Mouse (Mus musculus) limb, embryonic 14.5 days (tissue): ENCODE data around the gene Mb. TPM values are rescaled to one million over a fixed set of nuclear protein-coding genes. Genes with fewer than 3 reads are reported as not detected.

Experiments used
- ATAC-seq: fragments of 200-750 bp; cut with Nextera tagmentation; 2 replicates; pipeline ENCODE4 v1.8.0; 2017; ENCODE audit warnings: low read depth, moderate number of reproducible peaks, moderate TSS enrichment; ENCODE audit not compliant: low FRiP score
- DNase-seq: peaks from one replicate; pipeline ENCODE4 v3.0.0-alpha.2; 2015; ENCODE audit warnings: low spot score
- H3K27ac ChIP-seq: fragments of 300-500 bp; sonication (generic); replicated peaks from 2 replicates; pipeline ENCODE4 v1.5.1; 2014; ENCODE audit warnings: low read depth, mild to moderate bottlenecking, low read length, moderate library complexity, mixed read lengths
- H3K27me3 ChIP-seq: fragments of 300-500 bp; sonication (generic); 2 replicates; pipeline ENCODE4 v1.6.1; 2014; ENCODE audit warnings: low read length, mixed read lengths; ENCODE audit not compliant: control insufficient read depth, insufficient read depth
- H3K36me3 ChIP-seq: fragments of 300-500 bp; sonication (generic); 2 replicates; pipeline ENCODE4 v1.6.1; 2014; ENCODE audit warnings: mild to moderate bottlenecking, low read length, moderate library complexity, mixed read lengths; ENCODE audit not compliant: control insufficient read depth, insufficient read depth
- H3K4me1 ChIP-seq: fragments of 300-500 bp; sonication (generic); 2 replicates; pipeline ENCODE4 v1.6.1; 2014; ENCODE audit warnings: antibody characterized with exemption, low read length, mixed read lengths; ENCODE audit not compliant: control insufficient read depth, insufficient read depth
- H3K4me2 ChIP-seq: fragments of 300-500 bp; sonication (generic); replicated peaks from 2 replicates; pipeline ENCODE4 v1.6.1; 2014; ENCODE audit warnings: low read depth, mild to moderate bottlenecking, low read length, moderate library complexity; ENCODE audit not compliant: severe bottlenecking
- H3K4me3 ChIP-seq: fragments of 300-500 bp; sonication (generic); replicated peaks from 2 replicates; pipeline ENCODE4 v1.5.1; 2014; ENCODE audit warnings: low read length
- H3K9ac ChIP-seq: fragments of 300-500 bp; sonication (generic); 2 replicates; pipeline ENCODE4 v1.6.1; 2014; ENCODE audit warnings: mild to moderate bottlenecking, low read depth, low read length, moderate library complexity; ENCODE audit not compliant: severe bottlenecking
- H3K9me3 ChIP-seq: fragments of 300-500 bp; sonication (generic); 2 replicates; pipeline ENCODE4 v1.6.1; 2016; ENCODE audit warnings: low read length; ENCODE audit not compliant: control insufficient read depth
- POLR2A ChIP-seq: fragments of 200-500 bp; IDR thresholded peaks from 2 replicates; pipeline ENCODE4 v1.8.0; 2012; ENCODE audit warnings: inconsistent platforms, mild to moderate bottlenecking, moderate library complexity, borderline replicate concordance; ENCODE audit not compliant: insufficient read depth, insufficient read length; ENCODE audit errors: extremely low read depth
- WGBS: fragments of 180-500 bp; shearing (Covaris S2); extraction: QIAGEN DNeasy Blood & Tissue Kit; methylation state at CpG from one replicate; pipeline ENCODE4 v1.1.7; 2014; 5-methylcytosine and 5-hydroxymethylcytosine counted together
- polyA plus RNA-seq, 2 experiments: library from polyadenylated mRNA; depleted of rRNA in 1 of 2; stranded (reverse) in 1 of 2; unstranded in 1 of 2; fragments of >200 nt; fragmentation: Nextera tagmentation in 1 of 2; extraction: Ambion mirVana in 1 of 2; gene quantifications; 2 replicates each; pipeline versions ENCODE4 v1.2.1 to v1.2.3; 2012 to 2014

Mb gene
- polyA plus RNA-seq, 2 experiments: 10.4 to 12.0 TPM

GRCm38 (mm10) chr15:77027675-77028074 is 22.8 kb downstream of the Mb start:
- H3K4me3 ChIP-seq: no peak overlapping the region
- no peaks in the 10 kb centered on the region for H3K27me3 ChIP-seq
- H3K4me1 ChIP-seq: peaks cover 14% of the 10 kb centered on the region
- no peak overlapping the region for H3K9ac ChIP-seq
- H3K4me2 ChIP-seq: no peak overlapping the region
- H3K27ac ChIP-seq: no peak overlapping the region
- no peaks in the 10 kb centered on the region for H3K36me3 ChIP-seq
- 60% methylated on average over 6 of the region's 6 CpGs for WGBS
- ATAC-seq (no peak), DNase-seq (no peak)
- H3K9me3 ChIP-seq: no peaks in the 10 kb centered on the region
- no peak for TF ChIP-seq POLR2A

- no peak overlapping the region for H3K9ac ChIP-seq
- no peaks in the 10 kb centered on the region for H3K9me3 ChIP-seq
- DNase-seq: no peak
- 84% methylated on average over 3 of the region's 3 CpGs for WGBS
- H3K4me3 ChIP-seq: no peak overlapping the region
- no peak overlapping the region for H3K4me2 ChIP-seq
- no peak overlapping the region; the same call in 1 of the 2 replicates for H3K27ac ChIP-seq
- ATAC-seq: no peak
- no peaks in the 10 kb centered on the region for H3K36me3 ChIP-seq
- TF ChIP-seq POLR2A: no peak
- H3K27me3 ChIP-seq: no peaks in the 10 kb centered on the region
- H3K4me1 ChIP-seq: peaks cover 14% of the 10 kb centered on the region
These were observed 23.4 kb downstream of the Mb start for GRCm38 (mm10) chr15:77027117-77027516.

- ATAC-seq (no peak), DNase-seq (no peak)
- no peak overlapping the region for H3K4me3 ChIP-seq
- peaks cover 8% of the 10 kb centered on the region; the same call in 1 of the 2 replicates for H3K4me1 ChIP-seq
- H3K27ac ChIP-seq: no peak overlapping the region
- H3K4me2 ChIP-seq: no peak overlapping the region
- TF ChIP-seq POLR2A: no peak
- no peaks in the 10 kb centered on the region for H3K27me3 ChIP-seq
- no peaks in the 10 kb centered on the region for H3K9me3 ChIP-seq
- WGBS: 74% methylated on average over 5 of the region's 5 CpGs
- no peaks in the 10 kb centered on the region for H3K36me3 ChIP-seq
- no peak overlapping the region for H3K9ac ChIP-seq
These were observed 24.4 kb downstream of the Mb start for GRCm38 (mm10) chr15:77025884-77026583.

- Histone ChIP-seq H3K4me3 (no peak overlapping the region), H3K9me3 (no peaks in the 10 kb centered on the region), H3K9ac (no peak overlapping the region), H3K36me3 (no peaks in the 10 kb centered on the region), H3K4me1 (peaks cover under 1% of the 10 kb centered on the region; the same call in 1 of the 2 replicates), H3K27me3 (no peaks in the 10 kb centered on the region), H3K27ac (no peak overlapping the region), H3K4me2 (no peak overlapping the region)
- WGBS: 64% methylated on average over 5 of the region's 5 CpGs
- no peak for TF ChIP-seq POLR2A
- DNase-seq: no peak
- ATAC-seq: no peak
These were observed 28.0 kb downstream of the Mb start for GRCm38 (mm10) chr15:77022401-77022957.

GRCm38 (mm10) chr15:77021851-77022250 is 28.6 kb downstream of the Mb start:
- ATAC-seq (no peak), DNase-seq (no peak)
- no peaks in the 10 kb centered on the region for H3K9me3 ChIP-seq
- H3K4me2 ChIP-seq: no peak overlapping the region
- WGBS: 79% methylated on average over 4 of the region's 4 CpGs
- no peaks in the 10 kb centered on the region for H3K36me3 ChIP-seq
- no peak overlapping the region for H3K9ac ChIP-seq
- H3K27me3 ChIP-seq: no peaks in the 10 kb centered on the region
- no peaks in the 10 kb centered on the region for H3K4me1 ChIP-seq
- H3K4me3 ChIP-seq: no peak overlapping the region
- H3K27ac ChIP-seq: no peak overlapping the region
- TF ChIP-seq POLR2A: no peak

- Histone ChIP-seq H3K4me2 (no peak overlapping the region), H3K27me3 (no peaks in the 10 kb centered on the region), H3K4me3 (no peak overlapping the region), H3K4me1 (no peaks in the 10 kb centered on the region), H3K9me3 (no peaks in the 10 kb centered on the region), H3K9ac (no peak overlapping the region), H3K27ac (no peak overlapping the region), H3K36me3 (no peaks in the 10 kb centered on the region)
- TF ChIP-seq POLR2A: no peak
- WGBS: 91% methylated on average over 3 of the region's 3 CpGs
- no peak for DNase-seq
- no peak for ATAC-seq
These were observed 29.4 kb downstream of the Mb start for GRCm38 (mm10) chr15:77021056-77021455.
